In the genomic region with DNA sequence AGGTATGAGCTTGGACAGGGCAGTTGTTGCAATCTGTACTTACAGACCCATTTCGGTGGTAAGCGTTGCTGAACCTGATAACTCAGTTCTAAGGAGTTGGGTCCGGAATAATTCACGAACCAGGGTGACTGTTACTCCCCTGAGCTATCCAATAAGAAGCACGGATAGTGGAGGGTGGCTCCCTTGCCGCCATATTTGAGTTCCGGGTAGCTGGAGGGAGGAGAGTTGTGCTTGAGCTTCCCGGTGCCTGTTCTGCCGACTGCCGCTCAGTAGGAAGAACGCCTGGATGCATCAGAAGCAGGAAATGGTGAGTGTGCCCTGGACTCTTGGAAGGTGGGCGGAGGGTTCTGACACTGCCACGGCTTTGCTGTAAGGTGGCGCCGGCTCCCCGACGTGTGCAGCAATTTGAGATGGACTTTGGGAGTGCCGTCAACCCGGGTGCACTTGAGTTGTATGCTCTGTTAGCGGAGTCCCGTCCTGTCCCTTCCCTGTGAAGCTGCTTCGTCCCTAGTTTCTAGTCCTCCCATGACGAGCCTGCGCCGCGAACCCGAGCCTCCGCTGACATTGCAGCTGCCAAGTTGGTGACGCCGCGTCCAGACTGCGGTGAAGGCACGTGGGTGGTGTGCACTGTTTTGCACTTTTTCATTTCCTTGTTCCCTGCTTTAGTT, we compare ENCODE assay signal across 8 mouse cellular contexts. TPM values are rescaled to one million over a fixed set of nuclear protein-coding genes. Genes with fewer than 3 reads are reported as not detected.
DNase-seq lines count a peak whose midpoint lies in the region; ATAC-seq and TF ChIP-seq lines count a peak whose summit lies in the region.

Zfp472 (plus strand) TSS at position 192 of the 668 bp plus-strand sequence.

- peak; percentile 97 for ATAC-seq in erythroid progenitor cell, adult 5-6 weeks (replicated peaks; ENCODE audit: low FRiP score, poor library complexity, severe bottlenecking)
- peak; percentile 99 for ATAC-seq in heart, embryonic 12.5 days (ENCODE audit: insufficient number of reproducible peaks, low FRiP score)
- ATAC-seq in kidney, postnatal 0 days (replicated peaks; ENCODE audit: low FRiP score, low read depth): peak; percentile 99
- peak; percentile 98 for ATAC-seq in liver, embryonic 11.5 days (replicated peaks; ENCODE audit: low FRiP score)
- peak; percentile 99 for ATAC-seq in stomach, embryonic 14.5 days (ENCODE audit: insufficient number of reproducible peaks, insufficient read depth, low FRiP score, low read depth)

- H3K27ac ChIP-seq in heart, embryonic 12.5 days (ENCODE audit: poor library complexity, severe bottlenecking): peak within 1 kb of the TSS; percentile 89
- H3K27ac ChIP-seq in kidney, postnatal 0 days: peak within 1 kb of the TSS; percentile 88
- H3K27ac ChIP-seq in liver, embryonic 11.5 days (ENCODE audit: low read depth, low read length): peak within 1 kb of the TSS; percentile 85
- H3K27ac ChIP-seq in stomach, embryonic 14.5 days (ENCODE audit: low read length): peak within 1 kb of the TSS; percentile 90

- H3K9me3 ChIP-seq in heart, embryonic 12.5 days (replicated peaks): no peaks in the 10 kb centered on the region
- H3K9me3 ChIP-seq in kidney, postnatal 0 days (replicated peaks; ENCODE audit: low read length): no peaks in the 10 kb centered on the region
- H3K9me3 ChIP-seq in liver, embryonic 11.5 days (ENCODE audit: control insufficient read depth, low read length): 0 out of 2 replicates have a peak, but pooled peaks cover 4% of the 10 kb centered on the region
- H3K9me3 ChIP-seq in stomach, embryonic 14.5 days (ENCODE audit: control insufficient read depth, low read depth, low read length): no peaks in the 10 kb centered on the region

- 0% methylated on average over 33 of the region's 33 CpGs for WGBS in heart, embryonic 12.5 days
- under 1% methylated on average over 33 of the region's 33 CpGs for WGBS in kidney, postnatal 0 days
- WGBS in liver, embryonic 11.5 days: under 1% methylated on average over 33 of the region's 33 CpGs
- WGBS in stomach, embryonic 14.5 days: 0% methylated on average over 33 of the region's 33 CpGs

- peak within 1 kb of the TSS; percentile 87 for H3K4me3 ChIP-seq in heart, embryonic 12.5 days
- H3K4me3 ChIP-seq in kidney, postnatal 0 days (replicated peaks; ENCODE audit: low read depth, low read length): peak within 1 kb of the TSS; percentile 73
- peak within 1 kb of the TSS; percentile 68 for H3K4me3 ChIP-seq in liver, embryonic 11.5 days (ENCODE audit: low read depth, low read length)
- peak within 1 kb of the TSS; percentile 89 for H3K4me3 ChIP-seq in stomach, embryonic 14.5 days (ENCODE audit: low read depth, low read length)

- H3K4me2 ChIP-seq in heart, embryonic 12.5 days: peak within 1 kb of the TSS; percentile 84
- H3K4me2 ChIP-seq in kidney, postnatal 0 days (ENCODE audit: low read length): peak within 1 kb of the TSS; percentile 86
- H3K4me2 ChIP-seq in liver, embryonic 11.5 days: peak within 1 kb of the TSS; percentile 79
- peak within 1 kb of the TSS; percentile 70 for H3K4me2 ChIP-seq in stomach, embryonic 14.5 days (replicated peaks; ENCODE audit: low read depth, low read length)

- peak within 1 kb of the TSS; percentile 81 for H3K9ac ChIP-seq in heart, embryonic 12.5 days
- peak within 1 kb of the TSS; percentile 72 for H3K9ac ChIP-seq in kidney, postnatal 0 days (ENCODE audit: low read depth, low read length)
- H3K9ac ChIP-seq in liver, embryonic 11.5 days (ENCODE audit: low read depth, low read length): peak within 1 kb of the TSS; percentile 73
- H3K9ac ChIP-seq in stomach, embryonic 14.5 days (replicated peaks; ENCODE audit: low read depth, low read length): peak within 1 kb of the TSS; percentile 77

- no peaks in the 10 kb centered on the region for H3K27me3 ChIP-seq in heart, embryonic 12.5 days (replicated peaks)
- H3K27me3 ChIP-seq in kidney, postnatal 0 days (ENCODE audit: insufficient read depth, low read length): no peaks in the 10 kb centered on the region
- H3K27me3 ChIP-seq in liver, embryonic 11.5 days (replicated peaks; ENCODE audit: control insufficient read depth, insufficient read depth, low read length): no peaks in the 10 kb centered on the region
- H3K27me3 ChIP-seq in stomach, embryonic 14.5 days (ENCODE audit: control insufficient read depth, insufficient read depth, low read length): no peaks in the 10 kb centered on the region

- DNase-seq in CD4-positive helper T cell, adult 2 months (ENCODE audit: low read depth, low spot score): peak; percentile 93
- peak; percentile 84 for DNase-seq in brain, embryonic 18.5 days (ENCODE audit: low read depth, low spot score)
- peak; percentile 97 for DNase-seq in kidney, postnatal 0 days (ENCODE audit: low spot score)
- peak; percentile 89 for DNase-seq in liver, embryonic 11.5 days (ENCODE audit: low spot score)
- peak; percentile 96 for DNase-seq in naive thymus-derived CD4-positive, alpha-beta T cell, adult 2 months (ENCODE audit: low read depth)

- H3K36me3 ChIP-seq in heart, embryonic 12.5 days: no peaks in the 10 kb centered on the region
- no peaks in the 10 kb centered on the region for H3K36me3 ChIP-seq in kidney, postnatal 0 days (ENCODE audit: insufficient read depth, low read length)
- no peaks in the 10 kb centered on the region for H3K36me3 ChIP-seq in liver, embryonic 11.5 days (ENCODE audit: control insufficient read depth, insufficient read depth, low read length)
- no peaks in the 10 kb centered on the region for H3K36me3 ChIP-seq in stomach, embryonic 14.5 days (ENCODE audit: control insufficient read depth, insufficient read depth, low read length)

- no peak for TF ChIP-seq CTCF in kidney, postnatal 0 days (IDR thresholded peaks at IDR 0.05; ENCODE audit: low read depth)

- H3K4me1 ChIP-seq in heart, embryonic 12.5 days (replicated peaks): peaks cover 12% of the 10 kb centered on the region
- H3K4me1 ChIP-seq in kidney, postnatal 0 days (replicated peaks; ENCODE audit: insufficient read depth, low read length): peaks cover 10% of the 10 kb centered on the region
- H3K4me1 ChIP-seq in liver, embryonic 11.5 days (replicated peaks; ENCODE audit: control insufficient read depth, insufficient read depth, low read length): peaks cover 7% of the 10 kb centered on the region
- H3K4me1 ChIP-seq in stomach, embryonic 14.5 days (ENCODE audit: control insufficient read depth, insufficient read depth, low read length): peaks cover 11% of the 10 kb centered on the region; the same call in 1 of the 2 replicates

RNA-seq across cellular contexts. Expression of gene Zfp472, which starts in this region (rescaled TPM):
- 5.9 and 13.3 TPM in 2 replicates for total RNA-seq in erythroid progenitor cell, adult 5-6 weeks (2015; ENCODE audit: low replicate concordance)
- 6.5 and 12.2 TPM in 2 replicates for total RNA-seq in erythroid progenitor cell, adult 5-6 weeks (2017; ENCODE audit: low replicate concordance)
- 5.7 and 6.2 TPM in 2 replicates for polyA plus RNA-seq in heart, embryonic 12.5 days (2016; fragmentation: Nextera tagmentation; extraction: Ambion mirVana)
- polyA plus RNA-seq in kidney, postnatal 0 days (2015; fragmentation: Nextera tagmentation; extraction: Ambion mirVana): 7.8 and 9.0 TPM in 2 replicates
- polyA plus RNA-seq in liver, embryonic 11.5 days (2014; fragmentation: Nextera tagmentation; extraction: Ambion mirVana): 10.9 and 11.8 TPM in 2 replicates
- 13.6 and 13.9 TPM in 2 replicates for polyA plus RNA-seq in stomach, embryonic 14.5 days (2014; fragmentation: Nextera tagmentation; extraction: Ambion mirVana)

Comparison
In these comparisons a context has a peak if more than half of its experiments do, and no peak if none do; other contexts are left out.
1. Peak in every context shown above with its lines: DNase-seq, ATAC-seq, H3K4me3 ChIP-seq and H3K27ac ChIP-seq.